Mouse (Mus musculus): ENCODE measurements at regions not wholly inside any gene's neighbourhood (a gene's known extent, or its start where the extent isn't known, plus 50 kb on each side); places are given as distances from the start of the nearest gene placed in this dataset.

- Histone ChIP-seq H3K79me2 (ENCODE audit: control insufficient read depth, insufficient read depth) (no peaks in the 10 kb centered on the region), H3K4me3 (ENCODE audit: insufficient read depth, poor library complexity, severe bottlenecking) (no peak overlapping the region), H3K79me3 (ENCODE audit: low read depth) (no peaks in the 10 kb centered on the region), H3K27me3 (ENCODE audit: control insufficient read depth, insufficient read depth, insufficient read length) (no peaks in the 10 kb centered on the region), H3K36me3 (ENCODE audit: control insufficient read depth, insufficient read depth) (no peaks in the 10 kb centered on the region), H3ac (ENCODE audit: control insufficient read depth, insufficient read length, low read depth) (no peak overlapping the region)
- TF ChIP-seq CEBPB (IDR thresholded peaks at IDR 0.05; ENCODE audit: low read depth) (no peak), CTCF (IDR thresholded peaks at IDR 0.05; ENCODE audit: control insufficient read depth, insufficient read depth, insufficient read length) (no peak), MYOG (IDR thresholded peaks at IDR 0.05; ENCODE audit: control insufficient read depth, extremely low read depth, insufficient read length) (no peak), MAX (IDR thresholded peaks at IDR 0.05) (no peak), MYOD1 (IDR thresholded peaks at IDR 0.05; ENCODE audit: control insufficient read depth, insufficient read length, low read depth) (no peak), USF1 (IDR thresholded peaks at IDR 0.05; ENCODE audit: low read depth) (no peak), FOSL1 (IDR thresholded peaks at IDR 0.05; ENCODE audit: insufficient read depth, low read length, poor library complexity, severe bottlenecking) (no peak)
Measured at GRCm38 (mm10) chr1:169252189-169252588, 279.1 kb downstream of the Nuf2 start.

GRCm38 (mm10) chr1:169249021-169249420 is 282.2 kb downstream of the Nuf2 start:
- no peaks in the 10 kb centered on the region for H3K27me3 ChIP-seq (ENCODE audit: control insufficient read depth, insufficient read depth, insufficient read length)
- H3K4me3 ChIP-seq (ENCODE audit: insufficient read depth, poor library complexity, severe bottlenecking): no peak overlapping the region
- H3K79me2 ChIP-seq (ENCODE audit: control insufficient read depth, insufficient read depth): no peaks in the 10 kb centered on the region
- no peaks in the 10 kb centered on the region for H3K79me3 ChIP-seq (ENCODE audit: low read depth)
- H3K36me3 ChIP-seq (ENCODE audit: control insufficient read depth, insufficient read depth): no peaks in the 10 kb centered on the region
- no peak overlapping the region for H3ac ChIP-seq (ENCODE audit: control insufficient read depth, insufficient read length, low read depth)
- no peak for TF ChIP-seq MYOG (IDR thresholded peaks at IDR 0.05; ENCODE audit: control insufficient read depth, extremely low read depth, insufficient read length)
- no peak for TF ChIP-seq CTCF (IDR thresholded peaks at IDR 0.05; ENCODE audit: control insufficient read depth, insufficient read depth, insufficient read length)

GRCm38 (mm10) chr1:169240377-169240776 is 290.9 kb downstream of the Nuf2 start:
- Histone ChIP-seq H3K27me3 (ENCODE audit: control insufficient read depth, insufficient read depth, insufficient read length) (no peaks in the 10 kb centered on the region), H3K4me3 (ENCODE audit: insufficient read depth, poor library complexity, severe bottlenecking) (no peak overlapping the region), H3K79me3 (ENCODE audit: low read depth) (no peaks in the 10 kb centered on the region), H3ac (ENCODE audit: control insufficient read depth, insufficient read length, low read depth) (no peak overlapping the region), H3K79me2 (ENCODE audit: control insufficient read depth, insufficient read depth) (no peaks in the 10 kb centered on the region), H3K36me3 (ENCODE audit: control insufficient read depth, insufficient read depth) (no peaks in the 10 kb centered on the region)
- TF ChIP-seq MAX (IDR thresholded peaks at IDR 0.05) (no peak), CEBPB (IDR thresholded peaks at IDR 0.05; ENCODE audit: low read depth) (no peak), USF1 (IDR thresholded peaks at IDR 0.05; ENCODE audit: low read depth) (no peak), CTCF (IDR thresholded peaks at IDR 0.05; ENCODE audit: control insufficient read depth, insufficient read depth, insufficient read length) (no peak), MYOG (IDR thresholded peaks at IDR 0.05; ENCODE audit: control insufficient read depth, extremely low read depth, insufficient read length) (no peak), MYOD1 (IDR thresholded peaks at IDR 0.05; ENCODE audit: control insufficient read depth, insufficient read length, low read depth) (no peak), FOSL1 (IDR thresholded peaks at IDR 0.05; ENCODE audit: insufficient read depth, low read length, poor library complexity, severe bottlenecking) (no peak)

DNA sequence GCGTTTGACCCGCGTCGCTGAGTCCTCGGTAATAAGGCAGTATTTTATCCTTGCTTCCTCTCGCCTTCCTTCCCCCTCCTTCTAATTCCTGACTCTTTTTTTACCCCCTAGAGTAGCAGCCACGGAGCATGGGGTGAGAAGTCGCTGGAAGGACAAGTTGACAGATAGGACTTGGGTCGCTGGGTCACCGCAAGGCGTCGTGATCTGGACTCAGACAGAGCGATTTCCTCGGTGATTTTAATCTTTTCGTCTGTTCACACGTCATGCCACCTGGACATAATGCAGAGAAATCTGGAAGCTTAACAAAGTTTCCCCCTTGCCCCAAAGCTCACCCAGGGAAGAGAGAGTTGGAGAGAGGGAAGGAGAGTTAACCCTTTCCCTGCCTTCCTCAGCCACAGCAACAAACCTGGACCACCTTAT is 292.6 kb downstream of the Nuf2 start:
- no peak overlapping the region for H3K4me3 ChIP-seq (ENCODE audit: insufficient read depth, poor library complexity, severe bottlenecking)

GRCm38 (mm10) chr1:169235276-169235681 is 296.0 kb downstream of the Nuf2 start:
- Histone ChIP-seq H3K36me3 (ENCODE audit: control insufficient read depth, insufficient read depth) (no peaks in the 10 kb centered on the region), H3K4me3 (ENCODE audit: insufficient read depth, poor library complexity, severe bottlenecking) (no peak overlapping the region), H3K79me2 (ENCODE audit: control insufficient read depth, insufficient read depth) (no peaks in the 10 kb centered on the region), H3ac (ENCODE audit: control insufficient read depth, insufficient read length, low read depth) (no peak overlapping the region), H3K27me3 (ENCODE audit: control insufficient read depth, insufficient read depth, insufficient read length) (no peaks in the 10 kb centered on the region), H3K79me3 (ENCODE audit: low read depth) (no peaks in the 10 kb centered on the region)
- no peak for TF ChIP-seq CTCF (IDR thresholded peaks at IDR 0.05; ENCODE audit: control insufficient read depth, insufficient read depth, insufficient read length)
- TF ChIP-seq FOSL1 (IDR thresholded peaks at IDR 0.05; ENCODE audit: insufficient read depth, low read length, poor library complexity, severe bottlenecking): no peak
- no peak for TF ChIP-seq USF1 (IDR thresholded peaks at IDR 0.05; ENCODE audit: low read depth)
- TF ChIP-seq MYOG (IDR thresholded peaks at IDR 0.05; ENCODE audit: control insufficient read depth, extremely low read depth, insufficient read length): no peak
- TF ChIP-seq MAX (IDR thresholded peaks at IDR 0.05): no peak
- no peak for TF ChIP-seq MYOD1 (IDR thresholded peaks at IDR 0.05; ENCODE audit: control insufficient read depth, insufficient read length, low read depth)
- TF ChIP-seq CEBPB (IDR thresholded peaks at IDR 0.05; ENCODE audit: low read depth): no peak

More for the DNA sequence above, 292.6 kb downstream of the Nuf2 start:
- Histone ChIP-seq H3K79me3 (ENCODE audit: low read depth) (no peaks in the 10 kb centered on the region), H3ac (ENCODE audit: control insufficient read depth, insufficient read length, low read depth) (no peak overlapping the region), H3K79me2 (ENCODE audit: control insufficient read depth, insufficient read depth) (no peaks in the 10 kb centered on the region), H3K36me3 (ENCODE audit: control insufficient read depth, insufficient read depth) (no peaks in the 10 kb centered on the region), H3K27me3 (ENCODE audit: control insufficient read depth, insufficient read depth, insufficient read length) (no peaks in the 10 kb centered on the region)
- TF ChIP-seq CEBPB (IDR thresholded peaks at IDR 0.05; ENCODE audit: low read depth) (no peak), MYOD1 (IDR thresholded peaks at IDR 0.05; ENCODE audit: control insufficient read depth, insufficient read length, low read depth) (no peak), USF1 (IDR thresholded peaks at IDR 0.05; ENCODE audit: low read depth) (no peak), FOSL1 (IDR thresholded peaks at IDR 0.05; ENCODE audit: insufficient read depth, low read length, poor library complexity, severe bottlenecking) (no peak), MAX (IDR thresholded peaks at IDR 0.05) (no peak), MYOG (IDR thresholded peaks at IDR 0.05; ENCODE audit: control insufficient read depth, extremely low read depth, insufficient read length) (no peak), CTCF (IDR thresholded peaks at IDR 0.05; ENCODE audit: control insufficient read depth, insufficient read depth, insufficient read length) (no peak)

- TF ChIP-seq FOSL1 (IDR thresholded peaks at IDR 0.05; ENCODE audit: insufficient read depth, low read length, poor library complexity, severe bottlenecking) (no peak), MAX (IDR thresholded peaks at IDR 0.05) (no peak), USF1 (IDR thresholded peaks at IDR 0.05; ENCODE audit: low read depth) (no peak), MYOD1 (IDR thresholded peaks at IDR 0.05; ENCODE audit: control insufficient read depth, insufficient read length, low read depth) (no peak), CEBPB (IDR thresholded peaks at IDR 0.05; ENCODE audit: low read depth) (no peak), MYOG (IDR thresholded peaks at IDR 0.05; ENCODE audit: control insufficient read depth, extremely low read depth, insufficient read length) (no peak), CTCF (IDR thresholded peaks at IDR 0.05; ENCODE audit: control insufficient read depth, insufficient read depth, insufficient read length) (no peak)
- H3ac ChIP-seq (ENCODE audit: control insufficient read depth, insufficient read length, low read depth): no peak overlapping the region
- no peaks in the 10 kb centered on the region for H3K36me3 ChIP-seq (ENCODE audit: control insufficient read depth, insufficient read depth)
- no peaks in the 10 kb centered on the region for H3K79me2 ChIP-seq (ENCODE audit: control insufficient read depth, insufficient read depth)
- no peak overlapping the region for H3K4me3 ChIP-seq (ENCODE audit: insufficient read depth, poor library complexity, severe bottlenecking)
- H3K27me3 ChIP-seq (ENCODE audit: control insufficient read depth, insufficient read depth, insufficient read length): no peaks in the 10 kb centered on the region
- H3K79me3 ChIP-seq (ENCODE audit: low read depth): no peaks in the 10 kb centered on the region
Measured at GRCm38 (mm10) chr1:169233368-169233767, 297.9 kb downstream of the Nuf2 start.
